Mouse (Mus musculus) midbrain, postnatal 0 days (tissue): Measurements from ENCODE around the gene Sgtb. TPM values are rescaled to one million over a fixed set of nuclear protein-coding genes. Genes with fewer than 3 reads are reported as not detected.

Experiments used
- ATAC-seq: fragments of 200-750 bp; cut with Nextera tagmentation; 2 replicates; pipeline ENCODE4 v1.8.0; 2017; ENCODE audit warnings: moderate number of reproducible peaks, mild to moderate bottlenecking, moderate TSS enrichment, moderate library complexity; ENCODE audit not compliant: low FRiP score
- DNase-seq: peaks from one replicate; pipeline ENCODE4 v3.0.0-alpha.2; 2015; ENCODE audit warnings: low spot score
- H3K27ac ChIP-seq: fragments of 300-500 bp; sonication (generic); 2 replicates; pipeline ENCODE4 v1.5.1; 2014; ENCODE audit warnings: low read depth, mild to moderate bottlenecking, low read length, mixed read lengths
- H3K27me3 ChIP-seq: fragments of 300-500 bp; sonication (generic); 2 replicates; pipeline ENCODE4 v1.6.1; 2014; ENCODE audit warnings: low read length, control low read depth, mixed read lengths; ENCODE audit not compliant: insufficient read depth
- H3K36me3 ChIP-seq: fragments of 300-500 bp; sonication (generic); 2 replicates; pipeline ENCODE4 v1.6.1; 2014; ENCODE audit warnings: low read length, control low read depth, mixed read lengths; ENCODE audit not compliant: insufficient read depth
- H3K4me1 ChIP-seq: fragments of 300-500 bp; sonication (generic); 2 replicates; pipeline ENCODE4 v1.6.1; 2014; ENCODE audit warnings: mild to moderate bottlenecking, control low read depth, antibody characterized with exemption, low read length, mixed read lengths; ENCODE audit not compliant: insufficient read depth
- H3K4me2 ChIP-seq: fragments of 300-500 bp; sonication (generic); 2 replicates; pipeline ENCODE4 v1.6.1; 2014; ENCODE audit warnings: low read depth, mild to moderate bottlenecking, low read length, mixed read lengths; ENCODE audit not compliant: poor library complexity, severe bottlenecking
- H3K4me3 ChIP-seq: fragments of 300-500 bp; sonication (generic); 2 replicates; pipeline ENCODE4 v1.5.1; 2014; ENCODE audit warnings: low read depth, mild to moderate bottlenecking, low read length, moderate library complexity
- H3K9ac ChIP-seq: fragments of 300-500 bp; sonication (generic); replicated peaks from 2 replicates; pipeline ENCODE4 v1.6.1; 2014; ENCODE audit warnings: mild to moderate bottlenecking, low read length, moderate library complexity, mixed read lengths; ENCODE audit not compliant: poor library complexity, severe bottlenecking
- H3K9me3 ChIP-seq: fragments of 300-500 bp; sonication (generic); 2 replicates; pipeline ENCODE4 v1.6.1; 2016; ENCODE audit warnings: low read length, control low read depth
- CTCF ChIP-seq: IDR thresholded peaks from 2 replicates; pipeline ENCODE4 v1.5.1; 2016; ENCODE audit warnings: antibody characterized with exemption, mild to moderate bottlenecking
- WGBS: fragments of 180-500 bp; shearing (Covaris S2); extraction: QIAGEN DNeasy Blood & Tissue Kit; methylation state at CpG from one replicate; pipeline ENCODE4 v1.1.7; 2014; 5-methylcytosine and 5-hydroxymethylcytosine counted together
- polyA plus RNA-seq: library from polyadenylated mRNA; unstranded; fragments of >200 nt; fragmentation: Nextera tagmentation; extraction: Ambion mirVana; gene quantifications from 2 replicates; pipeline ENCODE4 v1.2.1, GENCODE M21; 2015
- total RNA-seq: library from RNA; depleted of rRNA; stranded (reverse); fragments of >200 nt; gene quantifications from 2 replicates; pipeline ENCODE4 v1.2.3, GENCODE M21; 2014

Gene Sgtb
- total and polyA plus RNA-seq, 2 experiments from 2014 or later, result 19.8 to 33.0 TPM

GRCm38 (mm10) chr13:104110526-104110925 is 985 bp downstream of the Sgtb start:
- 19% methylated on average over 7 of the region's 7 CpGs for WGBS
- Histone ChIP-seq H3K27me3 (no peaks in the 10 kb centered on the region), H3K4me2 (peak overlapping the region; percentile 86), H3K9ac (peak overlapping the region; percentile 97; the same call in 1 of the 2 replicates), H3K27ac (peak overlapping the region; percentile 93), H3K36me3 (peaks cover 7% of the 10 kb centered on the region; the same call in 1 of the 2 replicates), H3K9me3 (no peaks in the 10 kb centered on the region), H3K4me3 (peak overlapping the region; percentile 88), H3K4me1 (peaks cover 9% of the 10 kb centered on the region; the same call in 1 of the 2 replicates)
- no peak for TF ChIP-seq CTCF
- no peak for ATAC-seq
- DNase-seq, result no peak

- H3K4me3 ChIP-seq, result 0 out of 2 replicates have a peak overlapping the region, but pooled peaks have one; percentile 7
- no peak overlapping the region for H3K27ac ChIP-seq
- H3K9me3 ChIP-seq, result no peaks in the 10 kb centered on the region
- peak; percentile 15 for DNase-seq
- ATAC-seq, result no peak
- no peaks in the 10 kb centered on the region for H3K27me3 ChIP-seq
- peak overlapping the region; percentile 40 for H3K4me2 ChIP-seq
- no peak for TF ChIP-seq CTCF
- H3K4me1 ChIP-seq, result peaks cover 9% of the 10 kb centered on the region; the same call in 1 of the 2 replicates
- peaks cover 14% of the 10 kb centered on the region; the same call in 1 of the 2 replicates for H3K36me3 ChIP-seq
- 19% methylated on average over 12 of the region's 12 CpGs for WGBS
- H3K9ac ChIP-seq, result no peak overlapping the region
These were observed 2.8 kb downstream of the Sgtb start for GRCm38 (mm10) chr13:104112266-104112900.

- peaks cover 9% of the 10 kb centered on the region; the same call in 1 of the 2 replicates for H3K4me1 ChIP-seq
- no peak overlapping the region for H3K4me2 ChIP-seq
- no peak overlapping the region for H3K4me3 ChIP-seq
- WGBS, result 96% methylated on average over 4 of the region's 4 CpGs
- peaks cover 21% of the 10 kb centered on the region; the same call in 1 of the 2 replicates for H3K36me3 ChIP-seq
- TF ChIP-seq CTCF, result peak; percentile 44
- no peaks in the 10 kb centered on the region for H3K9me3 ChIP-seq
- no peaks in the 10 kb centered on the region for H3K27me3 ChIP-seq
- no peak overlapping the region for H3K27ac ChIP-seq
- ATAC-seq (no peak), DNase-seq (no peak)
- no peak overlapping the region for H3K9ac ChIP-seq
These were observed 4.2 kb downstream of the Sgtb start for GRCm38 (mm10) chr13:104113782-104114181.

- H3K9me3 ChIP-seq, result no peaks in the 10 kb centered on the region
- no peak for TF ChIP-seq CTCF
- ATAC-seq (no peak), DNase-seq (no peak)
- no peak overlapping the region for H3K4me3 ChIP-seq
- no peaks in the 10 kb centered on the region for H3K27me3 ChIP-seq
- H3K36me3 ChIP-seq, result peaks cover 25% of the 10 kb centered on the region; the same call in 1 of the 2 replicates
- H3K27ac ChIP-seq, result no peak overlapping the region
- H3K9ac ChIP-seq, result no peak overlapping the region
- H3K4me1 ChIP-seq, result peaks cover 9% of the 10 kb centered on the region; the same call in 1 of the 2 replicates
- 96% methylated on average over 2 of the region's 2 CpGs for WGBS
- no peak overlapping the region for H3K4me2 ChIP-seq
These were observed 5.3 kb downstream of the Sgtb start for GRCm38 (mm10) chr13:104114827-104115226.

- H3K4me1 ChIP-seq, result no peaks in the 10 kb centered on the region
- H3K4me3 ChIP-seq, result no peak overlapping the region
- H3K9me3 ChIP-seq, result no peaks in the 10 kb centered on the region
- H3K27me3 ChIP-seq, result no peaks in the 10 kb centered on the region
- no peak for TF ChIP-seq CTCF
- ATAC-seq (no peak), DNase-seq (no peak)
- H3K9ac ChIP-seq, result no peak overlapping the region
- no peak overlapping the region for H3K27ac ChIP-seq
- 66% methylated on average over 17 of the region's 17 CpGs for WGBS
- H3K4me2 ChIP-seq, result no peak overlapping the region
- peaks cover 31% of the 10 kb centered on the region for H3K36me3 ChIP-seq
These were observed 12.7 kb downstream of the Sgtb start for GRCm38 (mm10) chr13:104122078-104122840.
